Mouse (Mus musculus) liver, postnatal 0 days (tissue): ENCODE data around the gene Mon2. TPM values are rescaled to one million over a fixed set of nuclear protein-coding genes. Genes with fewer than 3 reads are reported as not detected.

ENCODE experiments used
- ATAC-seq: fragments of 200-750 bp; cut with Nextera tagmentation; 2 replicates; pipeline ENCODE4 v1.8.0; 2017; ENCODE audit warnings: mild to moderate bottlenecking, moderate library complexity
- DNase-seq: peaks from one replicate; pipeline ENCODE4 v3.0.0-alpha.2; 2016
- H3K27ac ChIP-seq: fragments of 300-500 bp; sonication (generic); 2 replicates; pipeline ENCODE4 v1.5.1; 2014; ENCODE audit warnings: antibody characterized with exemption, moderate library complexity, mild to moderate bottlenecking, low read depth
- H3K27me3 ChIP-seq: fragments of 300-500 bp; sonication (generic); 2 replicates; pipeline ENCODE4 v1.6.1; 2014; ENCODE audit warnings: low read length, control low read depth, mixed read lengths; ENCODE audit not compliant: insufficient read depth
- H3K36me3 ChIP-seq: fragments of 300-500 bp; sonication (generic); replicated peaks from 2 replicates; pipeline ENCODE4 v1.6.1; 2014; ENCODE audit warnings: mild to moderate bottlenecking, control low read depth, low read length, moderate library complexity, mixed read lengths; ENCODE audit not compliant: insufficient read depth
- H3K4me1 ChIP-seq: fragments of 300-500 bp; sonication (generic); 2 replicates; pipeline ENCODE4 v1.6.1; 2014; ENCODE audit warnings: antibody characterized with exemption, mild to moderate bottlenecking, control low read depth; ENCODE audit not compliant: insufficient read depth
- H3K4me2 ChIP-seq: fragments of 300-500 bp; sonication (generic); 2 replicates; pipeline ENCODE4 v1.6.1; 2014; ENCODE audit warnings: low read depth, mild to moderate bottlenecking, low read length, moderate library complexity, mixed read lengths
- H3K4me3 ChIP-seq: fragments of 300-500 bp; sonication (generic); 2 replicates; pipeline ENCODE4 v1.5.1; 2014; ENCODE audit warnings: low read depth, low read length
- H3K9ac ChIP-seq: fragments of 300-500 bp; sonication (generic); replicated peaks from 2 replicates; pipeline ENCODE4 v1.6.1; 2014; ENCODE audit warnings: mild to moderate bottlenecking, moderate library complexity
- H3K9me3 ChIP-seq: fragments of 300-500 bp; sonication (generic); 2 replicates; pipeline ENCODE4 v1.6.1; 2016; ENCODE audit warnings: mild to moderate bottlenecking, control low read depth, low read length, mixed read lengths
- CTCF ChIP-seq: sonication (generic); IDR thresholded peaks from 2 replicates; pipeline ENCODE4 v1.5.1; 2016; ENCODE audit warnings: antibody characterized with exemption, low read depth
- EP300 ChIP-seq: IDR thresholded peaks from 2 replicates; pipeline ENCODE4 v1.6.1; 2016; ENCODE audit warnings: antibody characterized with exemption, low read depth, mild to moderate bottlenecking
- WGBS: fragments of 180-500 bp; shearing (Covaris S2); extraction: QIAGEN DNeasy Blood & Tissue Kit; methylation state at CpG from one replicate; pipeline ENCODE4 v1.1.7; 2014; ENCODE audit not compliant: insufficient replicate concordance; 5-methylcytosine and 5-hydroxymethylcytosine counted together
- polyA plus RNA-seq: library from polyadenylated mRNA; unstranded; fragments of >200 nt; fragmentation: Nextera tagmentation; extraction: Ambion mirVana; gene quantifications from 2 replicates; pipeline ENCODE4 v1.2.1, GENCODE M21; 2015

Mon2 gene
- 12.0 and 12.3 TPM in 2 replicates for polyA plus RNA-seq

DNA sequence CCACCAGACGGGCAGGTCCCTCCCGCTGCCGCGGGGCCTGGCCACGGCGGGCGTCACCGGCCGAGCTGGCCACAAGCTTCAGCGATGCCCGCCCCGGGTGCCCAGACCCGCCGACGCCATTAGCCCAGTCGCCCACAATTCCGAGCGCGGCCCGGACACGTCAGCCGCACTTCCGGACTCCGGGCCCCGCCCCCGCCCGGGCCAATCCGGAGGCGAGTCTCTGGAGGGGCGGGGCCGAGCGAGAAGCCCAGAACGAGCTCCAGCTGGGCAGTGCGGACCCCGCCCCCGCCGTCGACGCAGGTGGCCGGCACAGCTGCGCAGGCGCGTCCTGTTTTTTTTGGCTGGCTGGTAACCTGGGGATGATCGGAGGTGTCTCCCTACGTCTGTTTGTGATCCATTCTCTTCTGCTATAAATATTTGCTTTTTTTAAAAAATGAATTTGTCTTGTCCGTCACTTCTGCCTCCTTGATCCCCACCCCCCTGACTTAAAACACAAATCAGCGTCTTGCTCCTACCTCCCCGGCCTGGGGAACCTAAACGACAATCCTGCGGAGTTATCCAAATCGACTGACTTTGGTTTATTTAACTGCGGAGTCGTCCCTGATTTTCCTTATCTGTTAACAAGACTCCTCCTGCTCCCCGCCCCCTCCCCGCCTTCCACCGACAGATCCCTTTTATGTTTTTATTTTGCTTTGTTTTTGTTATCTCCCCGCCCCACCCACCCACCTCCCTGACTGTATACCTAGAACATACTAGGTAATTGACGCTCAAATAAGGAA, at the start of gene Mon2:
Gene Mon2 (minus strand): TSS at position 261 of the 779 bp plus-strand sequence.
- no peaks in the 10 kb centered on the region for H3K36me3 ChIP-seq
- H3K27me3 ChIP-seq, result no peaks in the 10 kb centered on the region
- 1% methylated on average over 41 of the region's 58 CpGs for WGBS
- peak; percentile 98 for DNase-seq
- TF ChIP-seq EP300 (0 out of 2 replicates have a peak, but pooled peaks have one; percentile 31), CTCF (no peak)
- H3K27ac ChIP-seq, result peak within 1 kb of the TSS; percentile 87
- peak; percentile 99 for ATAC-seq
- H3K4me3 ChIP-seq, result peak within 1 kb of the TSS; percentile 84
- H3K9ac ChIP-seq, result peak within 1 kb of the TSS; percentile 96
- H3K9me3 ChIP-seq, result no peaks in the 10 kb centered on the region
- H3K4me2 ChIP-seq, result peak within 1 kb of the TSS; percentile 81
- H3K4me1 ChIP-seq, result peaks cover 21% of the 10 kb centered on the region; the same call in 1 of the 2 replicates

DNA sequence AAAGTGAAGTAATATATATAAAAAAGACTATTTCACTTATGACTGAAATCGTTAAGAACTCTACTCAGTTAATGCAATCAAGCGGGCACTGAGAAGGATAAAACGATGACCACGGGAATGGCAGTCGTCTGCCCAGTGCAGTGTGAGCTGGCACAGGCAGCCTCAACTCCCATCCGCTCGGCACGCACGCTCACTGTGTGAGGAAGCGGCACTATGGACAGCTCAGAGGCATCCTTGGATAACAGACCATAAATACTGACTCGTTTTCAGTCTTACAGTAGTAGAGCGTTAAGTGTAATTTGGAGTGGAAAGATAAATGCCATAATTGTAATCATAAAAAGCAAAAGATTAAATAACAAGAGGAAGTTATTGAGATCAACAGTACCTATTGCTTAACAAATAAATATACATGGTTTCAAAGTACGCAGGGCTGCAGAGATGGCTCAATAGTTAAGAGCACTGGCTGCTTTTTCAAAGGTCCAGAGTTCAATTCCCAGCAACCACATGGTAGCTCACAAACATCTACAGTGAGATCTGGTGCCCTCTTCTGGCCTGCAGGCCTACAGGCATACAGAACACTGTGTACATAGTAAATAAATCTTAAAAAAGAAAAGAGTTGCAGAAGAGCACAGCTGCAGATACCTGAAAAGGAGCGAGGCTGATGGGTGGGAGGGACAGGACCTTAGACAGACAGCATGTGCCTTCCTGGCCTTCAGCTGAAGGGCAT, 44.5 kb upstream of the Mon2 start:
- H3K27me3 ChIP-seq, result no peaks in the 10 kb centered on the region
- H3K4me3 ChIP-seq, result no peak overlapping the region
- H3K4me2 ChIP-seq, result no peak overlapping the region
- DNase-seq, result peak; percentile 44
- ATAC-seq, result peak; percentile 89
- no peaks in the 10 kb centered on the region for H3K9me3 ChIP-seq
- WGBS, result 82% methylated on average over 14 of the region's 14 CpGs
- peak overlapping the region; percentile 50; the same call in 1 of the 2 replicates for H3K27ac ChIP-seq
- TF ChIP-seq CTCF (peak; percentile 61), EP300 (no peak)
- H3K36me3 ChIP-seq, result peaks cover 86% of the 10 kb centered on the region
- H3K9ac ChIP-seq, result no peak overlapping the region
- H3K4me1 ChIP-seq, result no peaks in the 10 kb centered on the region

DNA sequence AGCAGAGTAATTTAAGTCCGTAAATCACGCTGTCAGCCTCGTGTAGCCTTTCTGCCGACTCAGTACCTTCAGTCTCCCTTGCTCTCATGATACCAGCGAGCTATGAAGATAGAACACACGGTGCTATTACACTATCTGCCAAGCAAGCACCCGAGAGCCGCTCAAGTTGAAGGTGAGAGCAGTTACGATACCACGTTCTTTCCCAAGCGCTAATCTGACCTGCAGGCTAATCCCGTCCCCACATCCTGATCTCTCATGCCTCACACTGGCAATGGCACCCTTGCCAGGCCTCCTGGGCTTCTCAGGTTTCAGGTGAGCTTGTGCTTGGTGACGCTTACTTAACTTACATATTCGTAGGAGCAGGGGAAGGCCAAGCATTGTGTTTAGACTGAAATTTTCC, 40.6 kb upstream of the Mon2 start:
- peaks cover 81% of the 10 kb centered on the region for H3K36me3 ChIP-seq
- TF ChIP-seq CTCF (no peak), EP300 (no peak)
- no peaks in the 10 kb centered on the region for H3K9me3 ChIP-seq
- H3K27me3 ChIP-seq, result no peaks in the 10 kb centered on the region
- ATAC-seq (no peak), DNase-seq (no peak)
- no peak overlapping the region for H3K27ac ChIP-seq
- 90% methylated on average over 14 of the region's 14 CpGs for WGBS
- no peak overlapping the region for H3K4me3 ChIP-seq
- no peak overlapping the region for H3K4me2 ChIP-seq
- no peak overlapping the region for H3K9ac ChIP-seq
- H3K4me1 ChIP-seq, result 0 out of 2 replicates have a peak, but pooled peaks cover 3% of the 10 kb centered on the region

DNA sequence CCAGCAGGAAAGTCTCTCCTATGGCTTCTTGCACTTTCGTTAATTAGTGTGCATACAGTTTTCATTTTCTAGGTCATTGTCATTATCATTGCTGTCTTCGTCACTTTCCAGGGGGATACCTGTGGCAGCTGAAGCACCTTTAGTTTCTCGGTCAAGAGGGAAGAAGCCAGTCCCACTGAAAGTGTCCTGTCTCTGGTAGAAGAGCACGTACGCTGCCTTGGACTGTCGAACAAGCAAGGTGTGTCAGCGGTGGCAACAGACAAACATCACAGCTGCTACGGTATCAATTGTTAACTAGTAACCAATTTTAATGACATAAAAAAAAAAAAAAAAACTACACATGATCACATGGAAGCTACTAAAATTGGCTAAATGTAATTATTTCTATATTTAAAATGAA, 37.2 kb upstream of the Mon2 start:
- Histone ChIP-seq H3K36me3 (peaks cover 64% of the 10 kb centered on the region), H3K4me1 (0 out of 2 replicates have a peak, but pooled peaks cover 3% of the 10 kb centered on the region), H3K9me3 (no peaks in the 10 kb centered on the region), H3K27me3 (no peaks in the 10 kb centered on the region), H3K4me3 (no peak overlapping the region), H3K27ac (no peak overlapping the region), H3K9ac (no peak overlapping the region), H3K4me2 (no peak overlapping the region)
- ATAC-seq (no peak), DNase-seq (no peak)
- WGBS, result 92% methylated on average over 8 of the region's 8 CpGs
- TF ChIP-seq EP300, result no peak
- no peak for TF ChIP-seq CTCF

DNA sequence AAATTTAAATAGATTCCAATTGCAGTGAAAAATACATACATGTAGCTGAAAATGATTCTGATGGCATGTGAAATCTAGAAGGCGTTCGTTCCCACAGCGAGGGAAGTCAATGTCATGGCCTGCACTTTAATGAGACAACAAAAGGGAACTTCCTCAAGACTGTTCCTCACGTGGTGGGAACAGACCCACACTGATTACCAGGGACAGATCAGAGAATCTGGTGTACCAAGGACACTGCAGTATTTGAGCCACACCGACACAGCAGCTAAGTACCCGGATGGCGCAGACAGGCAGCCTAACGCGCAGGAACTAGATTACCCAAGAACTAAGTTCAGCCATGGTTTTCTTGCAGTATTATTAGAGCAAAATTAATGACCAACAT, 36.5 kb upstream of the Mon2 start:
- WGBS, result 80% methylated on average over 9 of the region's 9 CpGs
- peaks cover 57% of the 10 kb centered on the region for H3K36me3 ChIP-seq
- DNase-seq (no peak), ATAC-seq (no peak)
- TF ChIP-seq CTCF (no peak), EP300 (no peak)
- no peak overlapping the region for H3K9ac ChIP-seq
- no peak overlapping the region for H3K4me2 ChIP-seq
- no peaks in the 10 kb centered on the region for H3K9me3 ChIP-seq
- 0 out of 2 replicates have a peak, but pooled peaks cover 3% of the 10 kb centered on the region for H3K4me1 ChIP-seq
- no peaks in the 10 kb centered on the region for H3K27me3 ChIP-seq
- no peak overlapping the region for H3K27ac ChIP-seq
- H3K4me3 ChIP-seq, result no peak overlapping the region
